ENCODE assay signal across 8 mouse cellular contexts in the genomic region with DNA sequence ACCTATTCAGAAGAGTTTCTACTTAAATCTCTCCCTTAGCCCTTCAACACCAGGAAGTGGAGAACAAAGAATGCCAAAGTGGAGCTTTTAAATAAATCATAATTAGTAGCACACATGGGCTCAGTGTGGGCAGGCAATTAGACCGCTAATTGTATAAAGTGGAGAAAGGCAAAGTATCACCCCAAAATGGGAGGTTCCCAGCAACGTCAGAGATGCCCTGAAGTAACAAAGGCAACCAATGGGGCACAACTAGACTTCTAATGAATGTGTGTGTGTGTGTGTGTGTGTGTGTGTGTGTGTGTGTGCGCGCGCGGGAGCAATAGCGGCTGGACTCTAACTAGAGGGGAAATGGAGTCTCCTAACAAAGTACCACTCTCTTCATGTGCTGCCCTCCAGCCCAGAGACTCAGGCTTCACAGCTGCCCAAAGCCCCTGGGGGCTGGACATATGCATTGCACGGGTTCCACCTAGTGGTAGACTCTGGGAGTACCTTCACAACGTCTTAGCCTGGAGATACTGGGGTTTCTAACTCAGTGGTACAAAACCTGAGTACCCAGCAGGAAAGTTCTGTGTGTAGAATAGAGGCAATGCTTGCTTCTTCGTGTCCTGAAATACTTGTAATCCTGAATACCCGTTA.
DNase-seq lines count a peak whose midpoint lies in the region; ATAC-seq and TF ChIP-seq lines count a peak whose summit lies in the region.

No protein-coding gene starts in this region.

- TF ChIP-seq CTCF in testis, adult 2 months (IDR thresholded peaks at IDR 0.05; ENCODE audit: control insufficient read depth, insufficient read depth, insufficient replicate concordance, low read depth, low read length): peak; percentile 52; the same call in 1 of the 2 replicates
- peak; percentile 89 for TF ChIP-seq CTCF in cortical plate, adult 2 months (IDR thresholded peaks at IDR 0.05; ENCODE audit: extremely low read depth, insufficient read depth, low read length)

- H3K9ac ChIP-seq in neural tube, embryonic 11.5 days (ENCODE audit: low read length): no peak overlapping the region

- no peak overlapping the region for H3K27ac ChIP-seq in testis, adult 2 months (ENCODE audit: control insufficient read depth, insufficient read depth, low read depth, low read length)
- H3K27ac ChIP-seq in cortical plate, adult 2 months (ENCODE audit: insufficient read depth, low read length): no peak overlapping the region
- peak overlapping the region; percentile 34; the same call in 1 of the 2 replicates for H3K27ac ChIP-seq in limb, embryonic 10.5 days
- H3K27ac ChIP-seq in neural tube, embryonic 11.5 days (ENCODE audit: low read depth, low read length): no peak overlapping the region

- H3K27me3 ChIP-seq in testis, adult 2 months (ENCODE audit: control insufficient read depth, insufficient read depth, low read length): no peaks in the 10 kb centered on the region
- no peaks in the 10 kb centered on the region for H3K27me3 ChIP-seq in limb, embryonic 10.5 days (ENCODE audit: low read depth, poor library complexity, severe bottlenecking)
- no peaks in the 10 kb centered on the region for H3K27me3 ChIP-seq in neural tube, embryonic 11.5 days (ENCODE audit: control insufficient read depth, insufficient read depth, low read length)

- DNase-seq in testis, postnatal 14 days (ENCODE audit: low spot score): no peak
- DNase-seq in gastrocnemius, postnatal 10 days: peak; percentile 54
- DNase-seq in kidney, adult 8-10 months: peak; percentile 9 to 61
- peak; percentile 88 for DNase-seq in limb, embryonic 10.5 days (ENCODE audit: low spot score)
- peak; percentile 86 for DNase-seq in neural tube, embryonic 11.5 days (ENCODE audit: low spot score)
- DNase-seq in yolk sac, embryonic 10.5 days (ENCODE audit: low spot score): peak; percentile 30

- H3K36me3 ChIP-seq in testis, adult 2 months (ENCODE audit: control insufficient read depth, insufficient read depth, low read length): no peaks in the 10 kb centered on the region
- H3K36me3 ChIP-seq in limb, embryonic 10.5 days: no peaks in the 10 kb centered on the region
- H3K36me3 ChIP-seq in neural tube, embryonic 11.5 days (ENCODE audit: control insufficient read depth, insufficient read depth, low read length): no peaks in the 10 kb centered on the region

- no peaks in the 10 kb centered on the region for H3K4me1 ChIP-seq in testis, adult 2 months (ENCODE audit: control insufficient read depth, insufficient read depth, low read length)
- H3K4me1 ChIP-seq in cortical plate, adult 2 months (ENCODE audit: control insufficient read depth, insufficient read depth, low read length): no peaks in the 10 kb centered on the region
- H3K4me1 ChIP-seq in limb, embryonic 10.5 days: peaks cover 17% of the 10 kb centered on the region
- no peaks in the 10 kb centered on the region for H3K4me1 ChIP-seq in neural tube, embryonic 11.5 days (ENCODE audit: control insufficient read depth, insufficient read depth, low read length)

- peak; percentile 80 for ATAC-seq in neural tube, embryonic 11.5 days (ENCODE audit: insufficient read depth, low FRiP score, low TSS enrichment)

- H3K4me3 ChIP-seq in testis, adult 2 months (ENCODE audit: control insufficient read depth, low read depth, low read length): no peak overlapping the region
- H3K4me3 ChIP-seq in cortical plate, adult 2 months (ENCODE audit: insufficient read depth, low read length): no peak overlapping the region
- no peak overlapping the region for H3K4me3 ChIP-seq in limb, embryonic 10.5 days
- H3K4me3 ChIP-seq in neural tube, embryonic 11.5 days (ENCODE audit: low read depth, low read length): no peak overlapping the region

- 23% methylated on average over 11 of the region's 11 CpGs for WGBS in limb, embryonic 10.5 days
- WGBS in neural tube, embryonic 11.5 days: 30% methylated on average over 11 of the region's 11 CpGs

- no peak for TF ChIP-seq POLR2A in testis, adult 2 months (IDR thresholded peaks at IDR 0.05; ENCODE audit: control insufficient read depth, low read depth, low read length)
- TF ChIP-seq POLR2A in cortical plate, adult 2 months (IDR thresholded peaks at IDR 0.05; ENCODE audit: extremely low read depth, insufficient read depth, low read length): no peak

- H3K9me3 ChIP-seq in limb, embryonic 10.5 days (replicated peaks): no peaks in the 10 kb centered on the region
- no peaks in the 10 kb centered on the region for H3K9me3 ChIP-seq in neural tube, embryonic 11.5 days (ENCODE audit: control insufficient read depth, low read length)

- no peak overlapping the region for H3K4me2 ChIP-seq in neural tube, embryonic 11.5 days (ENCODE audit: low read depth)
